Mouse (Mus musculus) kidney, postnatal 10 days (tissue): ENCODE results near the gene Arpc3.

ENCODE experiments used
- DNase-seq: peaks from one replicate; pipeline ENCODE4 v3.0.0; 2021; ENCODE audit warnings: mixed read lengths

Gene Arpc3

DNA sequence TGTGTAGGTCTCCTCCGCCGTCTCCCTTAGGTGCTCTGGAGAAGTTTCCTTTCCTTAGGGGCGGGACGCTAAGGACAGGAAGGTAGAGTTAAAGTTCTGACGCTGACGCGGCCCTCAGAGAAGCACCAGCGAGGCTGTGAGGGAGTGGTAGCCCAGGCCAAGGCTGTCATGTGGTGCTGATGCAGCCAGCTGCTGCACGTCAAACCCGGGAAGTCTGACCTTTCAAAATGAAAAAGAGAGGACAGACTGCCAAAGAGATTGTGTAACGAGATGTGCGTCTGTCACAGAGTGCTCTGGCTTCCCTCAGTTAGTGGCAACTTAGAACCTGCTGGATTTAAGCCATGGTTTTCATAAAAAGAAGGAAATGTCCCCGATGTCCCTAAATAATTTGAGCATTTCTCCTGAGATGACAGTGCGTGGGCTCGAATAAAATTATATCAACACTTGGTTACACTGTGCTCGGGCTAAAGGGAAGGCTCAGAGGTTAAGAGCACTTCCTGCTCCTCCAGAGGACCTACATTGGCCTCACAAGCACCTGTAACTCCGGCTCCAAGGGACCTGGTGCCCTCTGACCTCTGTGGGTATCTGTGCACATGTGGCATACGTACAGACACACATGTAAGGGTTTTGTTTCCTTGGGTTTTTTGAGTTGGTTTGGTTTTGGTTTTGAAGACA lies 9.1 kb downstream of the Arpc3 start:
- peak; percentile 84 for DNase-seq

- DNase-seq: peak; percentile 83
These were observed 9.6 kb downstream of the Arpc3 start for GRCm38 (mm10) chr5:122401303-122401640.

- DNase-seq: peak; percentile 22
These were observed 10.5 kb downstream of the Arpc3 start for GRCm38 (mm10) chr5:122402160-122402559.

- DNase-seq: peak; percentile 39
These were observed 11.1 kb downstream of the Arpc3 start for GRCm38 (mm10) chr5:122402772-122403171.

DNA sequence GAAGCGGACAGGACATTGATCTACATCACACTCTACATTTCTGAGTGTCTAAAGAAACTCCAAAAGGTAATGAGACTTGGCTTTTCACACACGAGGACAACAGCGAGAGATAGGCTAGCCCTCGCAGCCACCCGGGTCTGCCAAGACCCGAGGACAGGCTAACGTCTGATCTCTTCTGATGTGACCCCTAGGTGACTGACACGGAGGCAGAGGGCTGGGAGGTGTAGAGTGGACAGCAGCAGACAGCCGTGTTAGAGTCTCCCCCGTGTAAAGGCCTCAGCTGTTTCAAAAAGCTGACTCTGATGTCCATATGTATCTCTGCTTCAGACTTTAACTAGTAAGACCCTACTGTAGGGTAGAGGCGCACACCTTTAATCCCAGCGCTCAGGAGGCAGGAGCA lies 11.7 kb downstream of the Arpc3 start:
- DNase-seq: no peak

GRCm38 (mm10) chr5:122405537-122405936 lies 13.9 kb downstream of the Arpc3 start:
- DNase-seq: no peak

GRCm38 (mm10) chr5:122409692-122410645 lies 18.3 kb downstream of the Arpc3 start:
- no peak for DNase-seq

DNA sequence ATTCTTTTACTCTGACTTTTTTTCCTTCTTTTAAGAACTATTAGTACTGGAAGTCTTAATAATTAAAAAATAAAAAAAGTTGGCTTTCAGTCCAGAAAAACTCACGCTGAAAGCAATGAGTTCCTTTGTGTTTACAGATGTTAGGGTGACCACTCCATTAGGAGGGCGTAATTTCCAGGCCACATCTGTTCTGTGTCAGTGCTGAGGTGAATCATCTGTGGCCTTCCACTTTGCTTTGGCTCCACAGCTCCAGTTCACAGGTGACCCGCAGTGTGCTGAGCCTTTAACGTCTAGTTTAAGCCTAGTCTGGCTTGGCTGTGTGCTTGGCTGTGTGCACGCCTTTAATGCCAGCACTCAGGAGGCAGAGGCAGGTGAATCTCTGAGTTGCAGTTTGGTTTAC lies 20.2 kb downstream of the Arpc3 start:
- DNase-seq: no peak

GRCm38 (mm10) chr5:122412826-122413225 lies 21.1 kb downstream of the Arpc3 start:
- peak; percentile 68 for DNase-seq

GRCm38 (mm10) chr5:122414351-122414750 lies 22.7 kb downstream of the Arpc3 start:
- DNase-seq: peak; percentile 37

DNA sequence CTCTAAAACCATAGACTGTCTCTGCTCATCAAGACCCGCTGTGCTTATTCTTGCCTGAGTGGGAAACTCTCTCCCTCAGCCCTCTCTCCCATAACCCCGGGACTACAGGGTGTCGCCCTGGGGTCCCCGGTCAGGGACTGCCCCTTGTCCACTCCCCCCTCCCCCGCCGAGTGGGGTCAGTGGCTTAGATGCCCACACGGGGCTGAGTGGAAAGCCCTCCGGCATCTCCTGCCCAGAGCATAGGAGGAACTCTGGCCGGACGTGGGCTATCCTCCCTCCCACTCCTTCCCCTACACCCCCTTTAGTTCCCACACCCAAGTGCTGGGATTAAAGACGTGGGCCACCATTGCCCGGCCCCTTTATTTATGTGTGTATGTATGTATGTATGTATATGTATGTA lies 23.8 kb downstream of the Arpc3 start:
- DNase-seq: no peak

- peak; percentile 46 for DNase-seq
These were observed 29.0 kb downstream of the Arpc3 start for GRCm38 (mm10) chr5:122420676-122421075.

- no peak for DNase-seq
These were observed 29.8 kb downstream of the Arpc3 start, which contains the start of gene Anapc7 for GRCm38 (mm10) chr5:122421271-122422068. Gene Anapc7 (plus strand): TSS chr5:122421693.

DNA sequence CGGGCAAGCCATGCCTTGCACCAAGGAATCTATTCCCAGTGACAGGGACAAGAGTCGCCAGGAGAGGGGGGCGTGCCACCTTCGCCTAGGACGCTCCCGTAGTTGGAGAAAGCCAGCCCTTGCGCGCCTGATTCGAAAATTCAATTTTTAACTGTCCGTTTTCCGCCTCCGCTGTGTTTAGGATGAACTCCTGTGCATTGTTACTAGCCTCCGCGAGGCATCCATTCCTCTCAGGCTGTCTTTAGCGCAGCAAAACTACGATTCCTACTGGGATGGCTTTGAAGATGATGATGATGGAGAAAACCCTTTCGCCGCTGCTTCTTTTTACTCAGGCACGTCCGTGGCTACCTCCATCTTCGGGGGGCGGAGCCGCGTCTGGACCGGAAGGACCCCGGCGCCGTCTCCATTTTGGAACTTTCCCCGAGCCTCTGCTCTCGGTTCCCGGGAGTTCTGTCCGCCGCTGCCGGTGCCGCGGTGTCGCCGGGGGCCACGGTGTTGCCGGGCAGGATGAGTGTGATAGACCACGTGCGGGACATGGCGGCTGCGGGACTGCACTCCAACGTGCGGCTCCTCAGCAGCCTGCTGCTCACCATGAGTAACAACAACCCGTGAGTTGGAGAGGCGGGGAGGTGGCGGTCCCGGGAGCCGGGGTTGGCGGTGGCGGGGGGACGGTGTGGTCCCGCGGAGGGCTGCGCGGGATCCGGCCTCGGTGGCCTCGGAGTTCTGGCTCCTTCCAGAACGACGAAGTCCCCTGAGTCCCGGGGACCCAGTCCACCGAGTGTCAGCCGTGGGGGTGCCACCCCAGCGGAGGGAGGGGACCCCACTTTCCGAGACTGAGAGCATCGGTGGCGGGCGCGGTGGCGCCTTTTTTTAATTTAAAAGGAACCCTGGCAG lies 30.6 kb downstream of the Arpc3 start:
- peak; percentile 94 for DNase-seq

DNA sequence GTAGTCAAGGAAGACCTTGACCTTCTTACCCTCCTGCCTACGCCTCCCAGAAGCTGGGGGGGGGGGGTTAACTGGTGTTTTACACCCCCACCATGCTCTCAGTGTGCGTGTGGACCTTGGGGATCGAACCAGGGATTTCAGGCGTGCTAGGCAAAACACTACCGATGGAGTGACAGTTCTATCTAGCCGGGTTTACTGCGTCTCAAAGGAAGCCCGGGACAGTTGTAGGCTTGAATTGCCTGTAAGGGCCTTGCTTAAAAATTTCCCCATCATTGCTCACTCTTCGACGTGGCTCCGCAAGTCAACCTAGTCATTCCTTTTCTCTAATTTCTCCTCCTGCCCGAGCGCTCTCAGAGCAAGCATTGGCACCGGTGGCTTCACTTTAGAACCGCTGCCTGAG lies 31.4 kb downstream of the Arpc3 start:
- DNase-seq: no peak

GRCm38 (mm10) chr5:122425550-122425949 lies 33.9 kb downstream of the Arpc3 start:
- DNase-seq: no peak

- no peak for DNase-seq
These were observed 38.5 kb downstream of the Arpc3 start for GRCm38 (mm10) chr5:122430036-122430775.

DNA sequence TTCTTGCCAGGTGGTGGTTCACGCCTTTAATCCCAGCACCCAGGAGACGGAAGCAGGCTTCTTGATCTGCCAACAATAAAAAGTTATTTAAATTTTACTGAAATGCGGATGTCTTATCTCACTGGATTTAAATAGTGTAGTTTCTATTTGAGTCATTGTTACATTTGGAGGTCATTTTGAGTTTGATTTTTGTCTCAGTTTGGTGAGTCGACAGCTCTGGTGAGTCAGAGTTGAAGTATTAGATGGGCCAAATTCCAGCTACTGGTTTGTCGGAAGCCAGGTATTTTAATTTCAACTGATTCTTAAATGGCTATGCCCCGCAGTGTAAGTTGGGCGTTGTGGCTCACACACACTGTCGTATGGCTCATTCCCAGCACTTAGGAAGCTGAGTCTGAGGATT lies 39.5 kb downstream of the Arpc3 start:
- DNase-seq: no peak

- DNase-seq: no peak
These were observed 42.9 kb downstream of the Arpc3 start for GRCm38 (mm10) chr5:122434541-122434940.

DNA sequence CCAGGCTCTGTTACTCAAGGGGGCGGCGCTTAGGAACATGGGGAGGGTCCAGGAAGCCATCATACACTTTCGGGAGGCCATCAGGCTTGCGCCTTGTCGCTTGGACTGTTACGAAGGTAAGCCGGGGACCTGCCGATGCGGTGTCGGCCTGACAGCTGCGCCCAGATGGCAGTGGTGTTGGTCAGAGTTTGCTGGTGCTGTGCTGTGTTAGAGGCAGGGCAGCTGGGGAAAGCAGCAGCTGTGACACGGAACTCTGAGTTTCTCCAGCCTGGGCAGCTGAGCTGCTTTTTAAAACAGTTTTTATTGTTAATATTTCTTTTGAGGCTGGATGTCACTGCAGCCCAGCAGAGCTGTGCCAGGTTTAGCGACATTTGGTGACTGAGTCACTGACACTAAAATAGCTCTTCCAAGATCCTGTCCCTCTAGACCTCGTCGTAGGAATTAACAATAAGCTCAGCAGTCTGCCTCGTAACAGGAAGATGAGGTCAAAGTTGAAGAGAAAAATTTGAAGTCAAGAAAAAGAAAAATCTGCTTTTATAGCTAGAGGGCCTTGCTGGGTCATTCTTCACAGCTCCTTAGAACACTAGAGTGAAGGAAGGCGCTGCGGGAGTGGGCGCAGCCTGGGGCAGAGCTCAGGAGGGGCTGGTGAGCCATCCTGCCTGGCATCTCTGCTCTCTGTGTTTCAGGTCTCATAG lies 47.9 kb downstream of the Arpc3 start:
- peak; percentile 75 for DNase-seq
